Mouse (Mus musculus) urinary bladder, adult 18-20 months (tissue): ENCODE data around the gene Insrr.
"Not testable (repeated sequence)": the region's sequence is repeated elsewhere in the genome, so short reads cannot be mapped to it uniquely, and the experiment has no call there.

Experiments used
- DNase-seq, 2 experiments: peaks; one replicate each; pipeline ENCODE4 v3.0.0; 2022; ENCODE audit warnings: low spot score in 2 of 2, mixed read lengths in 2 of 2

Insrr gene

GRCm38 (mm10) chr3:87778283-87778682 is 18.5 kb upstream of the Insrr start:
- DNase-seq: no peak

GRCm38 (mm10) chr3:87779086-87779485 is 17.7 kb upstream of the Insrr start:
- DNase-seq: no peak

DNA sequence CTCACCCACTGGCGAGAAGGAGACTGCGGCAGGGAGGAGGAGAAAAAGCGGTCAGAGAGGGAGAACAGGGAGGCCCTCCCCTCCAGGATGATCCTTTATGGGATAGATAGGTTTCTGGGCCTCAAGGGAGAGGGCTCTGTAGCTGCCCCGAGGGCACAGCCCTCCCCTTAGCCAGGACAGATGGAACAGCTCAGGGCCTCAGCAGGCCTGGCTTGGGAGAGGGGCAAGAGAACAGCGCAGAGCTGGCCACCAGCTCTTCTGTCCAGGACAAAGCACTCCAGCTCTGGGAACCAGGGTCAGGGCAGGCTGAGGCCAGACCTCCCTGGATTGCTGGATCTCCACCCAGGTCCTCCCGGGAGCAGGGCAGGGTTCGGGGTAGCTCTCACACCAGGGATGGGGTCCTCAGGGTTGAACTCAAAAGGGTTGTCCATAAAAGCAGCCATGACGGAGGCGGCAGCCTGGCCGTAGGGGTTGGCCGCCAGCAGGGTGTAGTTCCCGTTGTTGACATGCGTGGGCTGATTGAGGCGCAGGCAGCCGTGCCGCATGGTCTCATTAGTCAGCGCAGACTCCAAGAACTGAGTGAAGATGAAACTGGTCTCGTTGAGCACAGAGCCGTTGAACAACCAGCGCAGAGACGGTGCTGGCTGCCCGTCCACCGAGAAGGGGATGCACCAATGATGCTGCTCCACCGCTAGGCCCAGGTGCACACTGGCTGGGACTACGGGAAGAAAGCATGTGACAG is 13.3 kb upstream of the Insrr start:
- DNase-seq: no peak

GRCm38 (mm10) chr3:87785156-87785555 is 11.6 kb upstream of the Insrr start:
- DNase-seq: no peak

DNA sequence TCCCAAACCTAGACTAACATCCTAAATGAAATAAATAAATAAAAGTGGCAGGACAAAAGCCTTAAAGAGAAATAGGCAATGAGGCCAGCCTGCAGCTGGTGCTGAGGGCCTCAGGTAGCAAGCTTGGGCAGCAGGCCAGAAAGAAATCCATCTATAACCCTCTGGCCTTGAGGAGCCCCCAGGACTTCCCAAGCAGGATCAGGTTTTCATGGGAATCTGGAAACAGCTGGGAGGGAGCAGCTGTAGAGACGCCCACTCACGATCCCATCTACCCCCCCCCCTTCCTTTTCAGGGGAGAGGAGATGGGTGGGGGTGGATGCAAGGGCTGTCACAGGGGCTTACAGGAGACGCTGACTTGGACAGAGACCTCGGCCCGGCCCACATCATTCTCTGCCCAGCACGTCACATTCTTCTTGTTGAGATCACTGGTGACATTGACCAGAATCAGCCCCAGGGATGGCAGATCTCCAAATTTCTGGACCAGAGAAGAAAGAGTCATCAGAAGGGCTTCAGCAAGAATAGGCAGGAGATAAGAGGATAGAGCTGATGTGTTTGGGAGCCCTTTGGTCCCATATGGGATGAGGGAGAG is 11.0 kb upstream of the Insrr start:
- DNase-seq: no peak

- no peak for DNase-seq
Measured at GRCm38 (mm10) chr3:87789248-87789647, 7.5 kb upstream of the Insrr start.

- DNase-seq: no peak
Measured at GRCm38 (mm10) chr3:87789768-87790167, 7.0 kb upstream of the Insrr start.

GRCm38 (mm10) chr3:87794922-87795325 is 1.8 kb upstream of the Insrr start, which contains the start of gene Ntrk1:
Gene Ntrk1 (minus strand): TSS chr3:87795162.
- DNase-seq: no peak

GRCm38 (mm10) chr3:87795336-87796277 is 1.1 kb upstream of the Insrr start:
- DNase-seq: peak; percentile 29 to 30

GRCm38 (mm10) chr3:87801681-87802080 is 4.9 kb downstream of the Insrr start:
- DNase-seq: no peak

GRCm38 (mm10) chr3:87804038-87804677 is 7.4 kb downstream of the Insrr start:
- DNase-seq: no peak

GRCm38 (mm10) chr3:87809322-87809962 is 12.7 kb downstream of the Insrr start:
- no peak for DNase-seq

DNA sequence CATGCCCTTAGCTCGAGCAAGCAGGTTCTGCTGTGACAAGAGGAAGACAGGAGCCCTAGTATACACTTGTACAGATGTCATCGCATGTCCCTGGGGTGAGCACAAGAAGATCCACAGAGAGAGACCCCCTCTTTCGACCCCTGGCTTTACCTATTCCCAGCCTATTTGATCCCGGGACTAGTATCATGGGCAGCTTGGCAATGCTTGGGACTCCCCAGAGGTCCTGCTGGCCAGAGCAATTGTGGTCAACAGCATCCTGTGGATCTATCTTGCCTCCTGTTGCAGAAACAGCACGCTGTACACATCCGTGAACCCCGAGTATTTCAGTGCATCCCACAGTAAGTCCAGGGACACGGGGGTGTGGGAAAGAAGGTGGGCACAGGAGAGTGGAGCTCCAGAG is 14.5 kb downstream of the Insrr start:
- DNase-seq: no peak

DNA sequence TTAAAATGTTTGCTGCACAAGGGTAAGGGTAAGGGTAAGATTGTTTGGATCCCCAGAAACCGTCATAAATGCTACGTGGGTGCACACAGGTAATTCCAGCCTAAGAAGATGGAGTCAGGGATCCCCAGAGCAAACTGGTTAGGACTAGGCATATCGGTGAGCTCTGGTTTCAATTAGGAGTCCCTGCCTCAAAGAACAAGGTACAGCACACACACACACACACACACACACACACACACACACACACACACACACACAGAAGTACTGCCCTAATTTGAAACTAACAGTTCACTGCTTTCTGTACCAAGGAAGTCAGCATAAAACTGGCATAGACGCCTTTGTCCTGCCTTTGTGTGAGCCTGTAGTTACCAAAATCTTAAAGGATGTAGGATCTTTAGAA is 15.7 kb downstream of the Insrr start:
- DNase-seq: no peak

DNA sequence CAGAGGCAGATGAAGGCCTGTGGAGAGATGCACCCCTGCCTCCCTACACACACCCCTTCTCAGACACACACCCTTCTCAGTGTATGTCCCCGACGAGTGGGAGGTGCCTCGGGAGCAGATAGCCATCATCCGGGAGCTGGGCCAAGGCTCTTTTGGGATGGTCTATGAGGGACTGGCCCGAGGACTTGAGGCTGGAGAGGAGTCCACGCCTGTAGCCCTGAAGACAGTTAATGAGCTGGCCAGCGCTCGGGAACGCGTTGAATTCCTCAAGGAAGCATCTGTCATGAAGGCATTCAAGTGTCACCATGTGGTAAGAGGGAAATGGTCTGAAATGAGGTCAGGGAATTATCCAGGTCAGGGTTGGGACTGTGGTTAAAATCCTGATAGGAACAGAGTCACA is 16.1 kb downstream of the Insrr start:
- DNase-seq: no peak

GRCm38 (mm10) chr3:87816166-87816565 is 19.4 kb downstream of the Insrr start:
- no peak for DNase-seq

- peak; percentile 42 to 54 for DNase-seq
Measured at GRCm38 (mm10) chr3:87816646-87817093, 19.9 kb downstream of the Insrr start.

- DNase-seq: no peak
Measured at GRCm38 (mm10) chr3:87818226-87818625, 21.5 kb downstream of the Insrr start.

GRCm38 (mm10) chr3:87824206-87824605 is 27.5 kb downstream of the Insrr start, which contains the start of gene Pear1:
Gene Pear1 (minus strand): TSS chr3:87824306.
- not testable (repeated sequence) for DNase-seq

DNA sequence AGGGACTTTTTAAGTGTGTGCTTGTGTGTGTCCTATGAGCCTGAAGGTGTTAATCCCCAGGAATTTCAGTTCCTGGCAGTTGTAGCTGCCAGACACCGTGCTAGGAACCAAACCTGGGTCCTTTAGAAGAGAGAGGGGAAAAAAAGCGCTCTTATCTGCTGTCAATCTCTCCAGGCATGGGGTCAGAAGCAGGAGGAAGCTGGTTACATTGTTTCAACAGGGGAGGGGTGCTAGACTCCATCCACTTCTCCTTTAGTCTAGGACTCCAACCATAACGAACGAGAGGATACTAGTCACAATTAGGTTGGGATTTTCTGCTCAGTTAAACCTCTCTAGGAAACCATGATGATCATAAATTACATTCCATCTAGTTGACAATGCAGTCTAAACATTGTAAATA is 31.7 kb downstream of the Insrr start:
- DNase-seq: no peak

GRCm38 (mm10) chr3:87829025-87829424 is 32.3 kb downstream of the Insrr start:
- DNase-seq: no peak
